Mouse (Mus musculus): ENCODE results near the gene Hacl1. TPM values are rescaled to one million over a fixed set of nuclear protein-coding genes. Genes with fewer than 3 reads are reported as not detected.

Gene Hacl1
- polyA plus RNA-seq, 1 experiment = 10.7 TPM

- WGBS = 63% methylated on average over 6 of the region's 6 CpGs
- DNase-seq = no peak
- H3K4me3 ChIP-seq (replicated peaks; ENCODE audit: extremely low read depth, low read depth, low read length) = no peak overlapping the region
- no peaks in the 10 kb centered on the region for H3K4me1 ChIP-seq (ENCODE audit: control insufficient read depth, insufficient read depth, low read length)
- TF ChIP-seq CTCF (IDR thresholded peaks at IDR 0.05; ENCODE audit: insufficient read depth, low read length) (no peak), POLR2A (IDR thresholded peaks at IDR 0.05; ENCODE audit: borderline replicate concordance, extremely low read depth, low read depth, low read length) (no peak)
These were observed 70.7 kb downstream of the Hacl1 start for GRCm38 (mm10) chr14:31570131-31570951.

DNA sequence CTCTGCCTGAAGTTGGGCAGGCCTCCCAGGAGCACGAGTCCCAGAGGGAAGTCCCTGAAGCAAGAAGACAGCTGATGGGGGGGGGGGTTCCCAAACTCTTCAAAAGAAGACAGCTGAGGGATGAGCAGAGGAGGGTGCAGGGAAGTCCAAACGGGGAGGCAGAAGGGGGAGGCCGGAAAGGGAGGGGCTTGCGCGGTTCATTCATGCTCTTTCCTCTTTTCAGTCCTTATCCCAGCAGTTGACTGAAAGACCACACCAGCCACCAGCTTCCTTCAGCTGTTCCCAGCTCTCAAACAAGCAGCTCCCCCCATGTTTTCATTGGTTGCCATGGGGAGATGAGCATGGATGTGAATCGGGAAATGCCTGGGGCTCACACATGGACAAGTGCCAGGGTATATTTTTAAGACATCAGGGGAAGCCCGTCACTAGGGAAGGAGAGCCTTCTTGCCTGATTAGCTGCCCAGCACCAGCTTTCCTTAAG is 71.9 kb downstream of the Hacl1 start:
- TF ChIP-seq CTCF (IDR thresholded peaks at IDR 0.05; ENCODE audit: insufficient read depth, low read length) (no peak), POLR2A (IDR thresholded peaks at IDR 0.05; ENCODE audit: borderline replicate concordance, extremely low read depth, low read depth, low read length) (no peak)
- DNase-seq = no peak
- 28% methylated on average over 7 of the region's 7 CpGs for WGBS
- Histone ChIP-seq H3K4me1 (ENCODE audit: control insufficient read depth, insufficient read depth, low read length) (no peaks in the 10 kb centered on the region), H3K4me3 (replicated peaks; ENCODE audit: extremely low read depth, low read depth, low read length) (no peak overlapping the region)

GRCm38 (mm10) chr14:31565478-31566212 is 75.4 kb downstream of the Hacl1 start:
- no peak for DNase-seq
- Histone ChIP-seq H3K4me1 (ENCODE audit: control insufficient read depth, insufficient read depth, low read length) (no peaks in the 10 kb centered on the region), H3K4me3 (replicated peaks; ENCODE audit: extremely low read depth, low read depth, low read length) (no peak overlapping the region)
- 71% methylated on average over 9 of the region's 9 CpGs for whole genome bisulfite sequencing
- TF ChIP-seq POLR2A (IDR thresholded peaks at IDR 0.05; ENCODE audit: borderline replicate concordance, extremely low read depth, low read depth, low read length) (no peak), CTCF (IDR thresholded peaks at IDR 0.05; ENCODE audit: insufficient read depth, low read length) (no peak)

DNA sequence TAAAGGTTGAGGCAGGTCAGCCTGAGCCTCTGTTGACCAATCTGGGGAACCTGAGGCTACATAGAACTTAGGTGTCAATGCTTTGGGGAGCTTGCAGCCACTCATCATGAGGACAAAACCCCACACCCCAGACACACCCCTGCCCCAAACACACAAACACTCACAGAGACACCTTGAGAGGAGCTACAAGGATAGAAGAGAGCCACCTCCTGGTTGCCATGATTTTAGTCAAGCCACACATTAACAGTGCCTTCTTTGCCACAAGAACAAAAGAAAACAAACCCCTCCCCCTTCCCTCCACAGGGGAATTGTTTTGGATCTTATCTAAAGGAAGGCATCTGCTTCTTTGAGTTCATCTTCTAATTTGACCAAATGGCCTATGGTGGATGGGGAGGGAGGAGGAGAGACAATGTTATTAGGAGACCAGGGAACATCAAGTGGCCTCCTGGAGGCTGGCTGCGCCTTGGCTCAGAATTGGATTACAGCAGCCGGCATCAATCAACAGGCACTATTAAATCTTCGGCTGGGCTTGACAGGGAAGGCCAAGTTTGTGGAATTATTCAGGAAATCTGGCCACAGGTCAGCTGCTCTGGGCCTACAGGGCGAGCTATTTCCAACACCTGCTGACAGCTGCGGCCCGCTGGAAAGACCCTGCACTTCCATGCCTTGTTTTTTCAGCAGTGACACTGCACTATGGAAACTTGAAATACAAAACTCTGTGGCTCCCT is 76.5 kb downstream of the Hacl1 start:
- peak; percentile 32 for DNase-seq
- 31% methylated on average over 6 of the region's 6 CpGs for WGBS
- H3K4me3 ChIP-seq (replicated peaks; ENCODE audit: extremely low read depth, low read depth, low read length) = no peak overlapping the region
- TF ChIP-seq POLR2A (IDR thresholded peaks at IDR 0.05; ENCODE audit: borderline replicate concordance, extremely low read depth, low read depth, low read length) = no peak
- TF ChIP-seq CTCF (IDR thresholded peaks at IDR 0.05; ENCODE audit: insufficient read depth, low read length) = no peak
- H3K4me1 ChIP-seq (ENCODE audit: control insufficient read depth, insufficient read depth, low read length) = no peaks in the 10 kb centered on the region

GRCm38 (mm10) chr14:31560886-31561285 is 80.2 kb downstream of the Hacl1 start:
- H3K4me1 ChIP-seq (ENCODE audit: control insufficient read depth, insufficient read depth, low read length) = no peaks in the 10 kb centered on the region
- DNase-seq = no peak
- 23% methylated on average over 5 of the region's 5 CpGs for whole genome bisulfite sequencing
- TF ChIP-seq POLR2A (IDR thresholded peaks at IDR 0.05; ENCODE audit: borderline replicate concordance, extremely low read depth, low read depth, low read length) (no peak), CTCF (IDR thresholded peaks at IDR 0.05; ENCODE audit: insufficient read depth, low read length) (no peak)
- H3K4me3 ChIP-seq (replicated peaks; ENCODE audit: extremely low read depth, low read depth, low read length) = no peak overlapping the region

DNA sequence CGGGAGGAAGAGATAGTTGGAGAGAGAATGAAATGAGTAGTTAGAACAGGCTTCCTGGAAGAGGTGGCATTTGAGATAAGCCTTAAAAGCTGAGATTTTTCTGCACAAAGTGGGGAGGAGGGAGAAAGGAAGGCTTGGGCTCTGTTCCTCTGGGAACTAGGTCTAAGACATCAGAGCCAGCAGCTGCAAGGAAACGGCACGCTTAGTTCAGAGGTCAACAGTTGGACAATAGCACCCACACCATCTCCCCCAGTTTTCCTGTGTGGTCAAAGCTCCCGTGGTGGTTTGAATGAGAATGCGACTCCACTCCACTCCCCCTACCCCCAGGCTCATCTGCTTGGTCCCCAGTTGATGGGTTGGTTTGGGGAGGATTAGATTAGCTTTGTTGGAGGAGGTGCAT is 81.9 kb downstream of the Hacl1 start:
- 36% methylated on average over 5 of the region's 5 CpGs for WGBS
- DNase-seq = peak; percentile 14
- Histone ChIP-seq H3K4me1 (ENCODE audit: control insufficient read depth, insufficient read depth, low read length) (no peaks in the 10 kb centered on the region), H3K4me3 (replicated peaks; ENCODE audit: extremely low read depth, low read depth, low read length) (no peak overlapping the region)
- no peak for TF ChIP-seq POLR2A (IDR thresholded peaks at IDR 0.05; ENCODE audit: borderline replicate concordance, extremely low read depth, low read depth, low read length)
- no peak for TF ChIP-seq CTCF (IDR thresholded peaks at IDR 0.05; ENCODE audit: insufficient read depth, low read length)

DNA sequence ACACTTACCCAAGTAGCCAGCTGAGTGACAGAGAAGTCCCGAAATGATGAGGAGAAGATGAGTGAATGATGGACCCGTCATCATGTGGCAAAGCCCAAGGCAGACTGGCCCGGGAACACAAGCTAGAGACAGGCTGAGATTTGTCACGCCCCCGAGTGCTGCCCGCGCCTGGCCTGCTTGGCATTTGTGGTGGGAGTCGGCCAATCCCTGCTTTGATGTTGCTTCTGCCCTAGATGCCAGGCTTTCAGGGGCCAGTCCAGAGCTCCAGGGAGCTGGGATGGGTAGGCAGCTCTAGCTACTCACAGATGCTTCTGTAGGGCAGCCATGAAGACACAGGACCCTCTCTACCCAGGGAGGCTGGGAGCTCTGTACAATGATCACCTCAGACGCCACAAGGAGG is 83.3 kb downstream of the Hacl1 start:
- TF ChIP-seq POLR2A (IDR thresholded peaks at IDR 0.05; ENCODE audit: borderline replicate concordance, extremely low read depth, low read depth, low read length) (no peak), CTCF (IDR thresholded peaks at IDR 0.05; ENCODE audit: insufficient read depth, low read length) (no peak)
- no peak for DNase-seq
- WGBS = 66% methylated on average over 9 of the region's 9 CpGs
- Histone ChIP-seq H3K4me1 (ENCODE audit: control insufficient read depth, insufficient read depth, low read length) (no peaks in the 10 kb centered on the region), H3K4me3 (replicated peaks; ENCODE audit: extremely low read depth, low read depth, low read length) (no peak overlapping the region)

DNA sequence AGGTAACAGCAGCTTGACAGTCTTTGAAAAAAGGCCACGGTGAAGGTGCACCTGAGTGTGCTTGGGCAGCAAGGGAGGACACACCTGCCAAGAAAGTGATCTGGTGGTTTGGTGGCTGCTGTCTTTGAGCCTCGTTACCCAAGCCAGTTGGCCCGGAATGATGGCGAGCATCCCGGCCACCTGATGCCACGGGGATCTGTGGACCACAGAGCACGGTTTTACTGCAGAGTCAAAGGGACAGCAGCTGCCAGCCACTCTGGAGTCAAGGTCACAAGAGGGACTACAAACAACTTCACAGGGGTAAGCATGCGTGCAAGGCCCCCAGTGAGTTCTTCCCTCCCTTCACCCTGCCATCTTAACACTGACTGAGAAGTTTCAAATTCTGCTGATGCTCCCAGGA is 83.8 kb downstream of the Hacl1 start:
- Histone ChIP-seq H3K4me1 (ENCODE audit: control insufficient read depth, insufficient read depth, low read length) (no peaks in the 10 kb centered on the region), H3K4me3 (replicated peaks; ENCODE audit: extremely low read depth, low read depth, low read length) (no peak overlapping the region)
- WGBS = 81% methylated on average over 8 of the region's 8 CpGs
- DNase-seq = no peak
- TF ChIP-seq CTCF (IDR thresholded peaks at IDR 0.05; ENCODE audit: insufficient read depth, low read length) = no peak
- TF ChIP-seq POLR2A (IDR thresholded peaks at IDR 0.05; ENCODE audit: borderline replicate concordance, extremely low read depth, low read depth, low read length) = no peak

- no peak overlapping the region for H3K4me3 ChIP-seq (replicated peaks; ENCODE audit: extremely low read depth, low read depth, low read length)
- no peak for TF ChIP-seq CTCF (IDR thresholded peaks at IDR 0.05; ENCODE audit: insufficient read depth, low read length)
- TF ChIP-seq POLR2A (IDR thresholded peaks at IDR 0.05; ENCODE audit: borderline replicate concordance, extremely low read depth, low read depth, low read length) = no peak
- no peaks in the 10 kb centered on the region for H3K4me1 ChIP-seq (ENCODE audit: control insufficient read depth, insufficient read depth, low read length)
- 79% methylated on average over 9 of the region's 9 CpGs for WGBS
- no peak for DNase-seq
These were observed 84.4 kb downstream of the Hacl1 start for GRCm38 (mm10) chr14:31556526-31557260.

Measured in lung, adult 2 months (tissue).